Mouse (Mus musculus): ENCODE data around the gene Il5.

The Il5 gene

GRCm38 (mm10) chr11:53745260-53745659 lies 24.7 kb downstream of the Il5 start:
- no peak for DNase-seq

- DNase-seq, result no peak
Observed at GRCm38 (mm10) chr11:53747985-53748384, 27.4 kb downstream of the Il5 start.

- no peak for DNase-seq
Observed at GRCm38 (mm10) chr11:53748614-53749013, 28.0 kb downstream of the Il5 start.

- DNase-seq, result no peak
Observed at GRCm38 (mm10) chr11:53749306-53749705, 28.7 kb downstream of the Il5 start.

GRCm38 (mm10) chr11:53749716-53750352 lies 29.2 kb downstream of the Il5 start:
- no peak for DNase-seq

- no peak for DNase-seq
Observed at GRCm38 (mm10) chr11:53755011-53755595, 34.5 kb downstream of the Il5 start.

- DNase-seq, result no peak
Observed at GRCm38 (mm10) chr11:53757612-53758011, 37.0 kb downstream of the Il5 start.

- DNase-seq, result peak in 1 of 2 experiments; percentile 24
Observed at GRCm38 (mm10) chr11:53758033-53758432, 37.4 kb downstream of the Il5 start.

- DNase-seq, result peak; percentile 39 to 62
Observed at GRCm38 (mm10) chr11:53758791-53759351, 38.3 kb downstream of the Il5 start.

- peak; percentile 22 to 47 for DNase-seq
Observed at GRCm38 (mm10) chr11:53759545-53760406, 39.2 kb downstream of the Il5 start.

GRCm38 (mm10) chr11:53761284-53761683 lies 40.7 kb downstream of the Il5 start:
- DNase-seq, result no peak

GRCm38 (mm10) chr11:53761822-53762221 lies 41.2 kb downstream of the Il5 start:
- peak; percentile 83 to 90 for DNase-seq

- no peak for DNase-seq
Observed at GRCm38 (mm10) chr11:53762426-53762825, 41.8 kb downstream of the Il5 start.

- DNase-seq, result peak; percentile 89 to 95
Observed at GRCm38 (mm10) chr11:53762827-53763495, 42.4 kb downstream of the Il5 start.

- peak; percentile 93 to 96 for DNase-seq
Observed at GRCm38 (mm10) chr11:53763496-53764140, 43.0 kb downstream of the Il5 start.

- DNase-seq, result no peak
Observed at GRCm38 (mm10) chr11:53764581-53764980, 44.0 kb downstream of the Il5 start.

- no peak for DNase-seq
Observed at GRCm38 (mm10) chr11:53768422-53769184, 48.0 kb downstream of the Il5 start.

GRCm38 (mm10) chr11:53769185-53769576 lies 48.6 kb downstream of the Il5 start:
- no peak for DNase-seq

GRCm38 (mm10) chr11:53769760-53770124 lies 49.1 kb downstream of the Il5 start, which contains the start of gene Irf1:
Gene Irf1, plus strand, starts transcription at chr11:53770014.
- peak; percentile 94 to 96 for DNase-seq

- DNase-seq, result peak; percentile 84 to 92
Observed at GRCm38 (mm10) chr11:53770125-53770791, 49.7 kb downstream of the Il5 start.
